Mouse (Mus musculus): ENCODE results near the gene Gm10697.
"Not testable (repeated sequence)": the region's sequence is repeated elsewhere in the genome, so short reads cannot be mapped to it uniquely, and the experiment has no call there.

Gene Gm10697

DNA sequence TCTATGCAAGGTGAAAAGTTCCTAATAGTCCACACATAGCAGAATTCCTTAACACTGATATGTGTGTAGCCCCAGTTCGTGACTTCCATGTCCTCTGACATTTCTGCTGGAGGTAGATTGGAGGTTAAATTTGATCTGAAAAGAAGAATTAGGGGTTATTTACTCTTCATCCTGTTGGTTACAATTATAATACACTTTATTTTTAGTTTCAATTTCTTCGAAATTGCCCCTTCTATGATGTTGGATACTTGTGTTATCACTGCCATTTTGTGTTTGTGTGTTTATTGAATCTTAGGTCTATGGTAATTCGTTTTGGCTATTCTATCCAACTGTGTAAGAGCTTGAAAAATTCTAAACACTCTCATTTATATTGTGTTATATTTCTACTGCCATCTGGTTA is at the start of gene Gm10697:
Gene Gm10697 (minus strand): TSS at position 101 of the 400 bp plus-strand sequence.
- in situ Hi-C loops (cut with MboI, MseI), result loop anchor here (5.0 kb wide), 1 partner anchor 370 kb away; no protein-coding TSS in a partner anchor

DNA sequence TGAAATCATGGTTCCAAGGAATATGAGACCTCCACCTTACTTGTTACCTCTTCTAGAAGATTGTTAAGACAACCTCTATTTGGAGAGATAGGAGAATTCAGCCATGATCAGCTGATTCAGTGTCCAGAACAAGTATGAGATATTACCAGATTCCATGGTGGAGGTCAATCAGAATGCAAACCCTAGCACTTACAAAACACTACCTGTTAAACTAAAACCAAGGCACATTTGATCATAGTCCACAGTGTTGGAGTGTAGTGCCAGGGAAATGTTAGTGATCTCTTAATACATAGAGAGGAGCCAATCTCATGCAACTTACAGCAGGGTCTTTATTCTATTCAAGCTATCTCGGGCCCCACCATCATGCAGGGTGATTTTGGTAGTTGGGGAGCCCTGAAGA is 42.6 kb upstream of the Gm10697 start:
- in situ Hi-C loops (cut with MboI, MseI), result not testable (repeated sequence)

DNA sequence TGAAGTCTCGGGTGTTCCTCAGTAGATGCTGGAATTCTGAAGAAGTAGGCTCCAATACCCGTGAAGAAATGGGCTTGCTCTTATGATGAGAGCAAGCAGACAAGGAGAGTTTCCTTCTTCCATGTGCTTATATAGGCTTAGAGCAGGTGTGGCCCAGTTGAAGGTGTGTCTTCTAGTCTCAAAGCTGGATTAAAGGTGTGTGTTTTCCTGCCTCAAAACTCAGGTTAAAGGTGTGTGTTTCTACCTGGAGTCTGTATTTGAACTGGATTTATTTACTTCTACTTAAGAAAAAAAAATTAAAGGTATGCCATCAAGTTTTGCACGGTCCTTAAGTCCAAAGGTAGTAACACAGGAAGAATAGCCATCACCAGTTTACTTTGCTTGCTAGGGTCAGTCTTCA is 17.7 kb downstream of the Gm10697 start, which contains the start of gene Gm9125:
Gene Gm9125 (minus strand): TSS at position 101 of the 400 bp plus-strand sequence.
- in situ Hi-C loops (cut with MboI, MseI), result loop anchor here (5.0 kb wide), 1 partner anchor 372 kb away; no protein-coding TSS in a partner anchor

DNA sequence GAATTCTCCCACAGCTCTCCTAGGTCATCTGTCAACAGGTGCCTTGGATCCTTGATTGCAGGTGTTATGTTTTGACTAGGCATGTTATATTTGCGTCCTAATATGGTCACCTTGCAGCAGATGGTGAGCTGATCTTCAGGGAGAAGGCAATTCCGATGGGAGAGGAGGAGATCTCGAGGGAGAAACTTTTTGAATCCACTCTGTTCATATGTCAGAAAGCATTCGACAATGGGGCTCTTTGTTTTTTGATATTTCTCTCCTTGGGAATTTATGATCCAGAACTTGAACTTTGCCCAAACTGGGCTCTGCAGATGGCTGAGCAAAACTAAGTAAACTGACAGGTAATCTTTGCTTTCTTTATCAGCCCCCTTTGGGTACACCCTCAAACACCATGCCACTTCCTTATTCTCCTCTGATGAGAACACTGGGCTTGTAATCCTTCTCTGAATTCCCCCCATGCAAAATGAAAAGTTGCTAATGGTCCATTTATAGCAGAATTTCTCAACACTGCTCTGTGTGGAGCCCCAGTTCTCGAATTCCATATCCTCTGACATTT is 22.8 kb downstream of the Gm10697 start:
- in situ Hi-C loops (cut with MboI, MseI), result loop anchor here (5.0 kb wide), 1 partner anchor 117 kb away; no protein-coding TSS in a partner anchor

DNA sequence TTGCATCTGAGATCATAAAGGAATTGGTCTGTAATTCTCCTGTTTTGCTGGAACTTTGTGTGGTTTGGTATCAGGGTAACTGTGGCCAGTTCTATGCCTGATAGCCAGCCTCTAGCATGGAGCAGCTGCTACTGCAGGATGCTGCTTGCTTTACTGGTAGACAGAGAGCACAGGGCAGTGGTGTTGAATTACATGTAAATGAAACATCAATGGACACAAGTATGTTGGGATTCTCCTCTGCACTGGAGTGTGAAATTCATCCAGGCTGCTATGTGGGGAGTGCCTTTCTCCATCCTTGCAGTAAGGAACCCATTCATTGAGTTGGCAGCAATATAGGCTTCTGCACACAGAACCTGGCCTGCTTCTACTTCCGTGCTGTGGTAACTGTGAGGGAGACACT is 34.2 kb downstream of the Gm10697 start:
- in situ Hi-C loops (cut with MboI, MseI), result loop anchor here (5.0 kb wide), 1 partner anchor 291 kb away; no protein-coding TSS in a partner anchor

DNA sequence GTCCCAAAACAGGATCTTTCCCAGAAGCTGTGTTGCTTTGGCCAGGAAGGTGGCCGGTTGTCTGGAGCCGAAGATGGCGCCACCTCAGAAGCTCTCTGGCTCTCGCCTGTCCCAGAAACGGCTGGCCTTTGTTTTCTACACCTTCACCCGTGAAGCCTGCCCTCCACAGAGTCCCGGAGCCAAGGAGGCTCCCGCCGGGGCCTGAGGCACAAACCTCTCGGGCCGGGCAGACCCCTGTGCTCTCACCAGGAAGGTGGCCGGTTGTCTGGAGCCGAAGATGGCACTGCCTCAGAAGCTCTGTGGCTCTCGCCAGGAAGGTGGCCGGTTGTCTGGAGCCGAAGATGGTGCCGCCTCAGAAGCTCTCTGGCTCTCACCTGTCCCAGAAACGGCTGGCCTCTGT is 38.0 kb downstream of the Gm10697 start:
- in situ Hi-C loops (cut with MboI, MseI), result not testable (repeated sequence)

Data from T-helper 1 cell (primary cell).